Mouse (Mus musculus): ENCODE results near the gene Itpr2. TPM values are rescaled to one million over a fixed set of nuclear protein-coding genes. Genes with fewer than 3 reads are reported as not detected.

Gene Itpr2
- polyA plus RNA-seq, 1 experiment from 2014 or later = 8.0 TPM

- peaks cover 43% of the 10 kb centered on the region for H3K4me1 ChIP-seq
- WGBS = 77% methylated on average over 3 of the region's 3 CpGs
Observed at GRCm38 (mm10) chr6:146114071-146114470, 388.0 kb downstream of the Itpr2 start.

GRCm38 (mm10) chr6:146113085-146113484, 388.9 kb downstream of the Itpr2 start:
- no peaks in the 10 kb centered on the region for H3K27me3 ChIP-seq
- no peak for ATAC-seq (ENCODE audit: low FRiP score)
- H3K4me3 ChIP-seq = no peak overlapping the region
- peaks cover 43% of the 10 kb centered on the region for H3K4me1 ChIP-seq
- no peak overlapping the region for H3K4me2 ChIP-seq (replicated peaks)
- peak overlapping the region; percentile 79; the same call in 1 of the 2 replicates for H3K27ac ChIP-seq
- no peak overlapping the region for H3K9ac ChIP-seq
- 85% methylated on average over 4 of the region's 4 CpGs for WGBS
- H3K36me3 ChIP-seq = no peaks in the 10 kb centered on the region
- no peaks in the 10 kb centered on the region for H3K9me3 ChIP-seq (replicated peaks)

More at GRCm38 (mm10) chr6:146114071-146114470, 388.0 kb downstream of the Itpr2 start:
- Histone ChIP-seq H3K27me3 (no peaks in the 10 kb centered on the region), H3K9me3 (replicated peaks) (no peaks in the 10 kb centered on the region), H3K36me3 (no peaks in the 10 kb centered on the region), H3K27ac (no peak overlapping the region), H3K9ac (no peak overlapping the region), H3K4me2 (replicated peaks) (no peak overlapping the region), H3K4me3 (no peak overlapping the region)
- ATAC-seq (ENCODE audit: low FRiP score) = no peak

- Histone ChIP-seq H3K36me3 (no peaks in the 10 kb centered on the region), H3K27me3 (no peaks in the 10 kb centered on the region), H3K9ac (no peak overlapping the region), H3K4me1 (peaks cover 43% of the 10 kb centered on the region), H3K4me3 (no peak overlapping the region), H3K4me2 (replicated peaks) (no peak overlapping the region), H3K27ac (peak overlapping the region; percentile 79), H3K9me3 (replicated peaks) (no peaks in the 10 kb centered on the region)
- peak; percentile 35 for ATAC-seq (ENCODE audit: low FRiP score)
- WGBS = 37% methylated on average over 7 of the region's 7 CpGs
Observed at GRCm38 (mm10) chr6:146112211-146112610, 389.8 kb downstream of the Itpr2 start.

GRCm38 (mm10) chr6:146111781-146112180, 390.2 kb downstream of the Itpr2 start:
- H3K4me3 ChIP-seq = no peak overlapping the region
- H3K36me3 ChIP-seq = no peaks in the 10 kb centered on the region
- ATAC-seq (ENCODE audit: low FRiP score) = peak; percentile 42; the same call in 1 of the 2 replicates
- H3K27me3 ChIP-seq = no peaks in the 10 kb centered on the region
- WGBS = 42% methylated on average over 6 of the region's 6 CpGs
- H3K4me1 ChIP-seq = peaks cover 43% of the 10 kb centered on the region
- H3K9ac ChIP-seq = no peak overlapping the region
- H3K4me2 ChIP-seq (replicated peaks) = 0 out of 2 replicates have a peak overlapping the region, but pooled peaks have one; percentile 2
- H3K27ac ChIP-seq = peak overlapping the region; percentile 79
- H3K9me3 ChIP-seq (replicated peaks) = no peaks in the 10 kb centered on the region

- H3K9me3 ChIP-seq (replicated peaks) = no peaks in the 10 kb centered on the region
- H3K4me3 ChIP-seq = no peak overlapping the region
- no peaks in the 10 kb centered on the region for H3K36me3 ChIP-seq
- 0 out of 2 replicates have a peak overlapping the region, but pooled peaks have one; percentile 2 for H3K4me2 ChIP-seq (replicated peaks)
- 23% methylated on average over 21 of the region's 21 CpGs for WGBS
- peaks cover 43% of the 10 kb centered on the region for H3K4me1 ChIP-seq
- ATAC-seq (ENCODE audit: low FRiP score) = peak; percentile 82
- H3K27me3 ChIP-seq = no peaks in the 10 kb centered on the region
- no peak overlapping the region for H3K9ac ChIP-seq
- peak overlapping the region; percentile 79 for H3K27ac ChIP-seq
Observed at GRCm38 (mm10) chr6:146110832-146111741, 390.9 kb downstream of the Itpr2 start.

GRCm38 (mm10) chr6:146110425-146110824, 391.6 kb downstream of the Itpr2 start:
- Histone ChIP-seq H3K36me3 (no peaks in the 10 kb centered on the region), H3K9ac (no peak overlapping the region), H3K27ac (peak overlapping the region; percentile 79), H3K9me3 (replicated peaks) (0 out of 2 replicates have a peak, but pooled peaks cover 3% of the 10 kb centered on the region), H3K4me1 (peaks cover 42% of the 10 kb centered on the region), H3K4me3 (no peak overlapping the region), H3K27me3 (no peaks in the 10 kb centered on the region), H3K4me2 (replicated peaks) (no peak overlapping the region)
- ATAC-seq (ENCODE audit: low FRiP score) = no peak
- WGBS = 65% methylated on average over 4 of the region's 4 CpGs

DNA sequence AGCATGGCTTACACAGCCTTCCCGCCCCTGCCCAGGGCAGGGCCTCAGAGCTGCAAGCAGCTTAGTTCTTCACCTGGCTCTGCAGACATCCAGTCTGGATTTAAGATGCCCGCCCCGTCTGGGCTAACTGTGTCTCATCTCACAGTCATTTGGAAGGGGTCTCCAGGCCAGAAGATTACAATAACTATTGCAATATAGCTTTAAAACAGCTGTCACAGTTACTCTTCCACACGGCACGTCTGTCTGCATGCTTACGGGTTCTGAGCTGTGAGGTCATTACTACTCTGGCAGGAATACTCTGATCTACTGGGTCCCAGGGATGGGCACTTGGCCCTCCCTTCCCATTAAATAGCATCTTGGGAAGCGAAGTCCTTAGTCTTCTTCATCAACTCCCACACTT, 393.3 kb downstream of the Itpr2 start:
- H3K27me3 ChIP-seq = no peaks in the 10 kb centered on the region
- ATAC-seq (ENCODE audit: low FRiP score) = no peak
- no peaks in the 10 kb centered on the region for H3K36me3 ChIP-seq
- no peak overlapping the region for H3K4me2 ChIP-seq (replicated peaks)
- no peak overlapping the region for H3K9ac ChIP-seq
- 0 out of 2 replicates have a peak, but pooled peaks cover 4% of the 10 kb centered on the region for H3K9me3 ChIP-seq (replicated peaks)
- peaks cover 28% of the 10 kb centered on the region for H3K4me1 ChIP-seq
- H3K27ac ChIP-seq = no peak overlapping the region
- no peak overlapping the region for H3K4me3 ChIP-seq
- 84% methylated on average over 7 of the region's 7 CpGs for WGBS

- Histone ChIP-seq H3K4me3 (no peak overlapping the region), H3K9ac (no peak overlapping the region), H3K27me3 (no peaks in the 10 kb centered on the region), H3K27ac (no peak overlapping the region), H3K4me1 (peaks cover 18% of the 10 kb centered on the region), H3K4me2 (replicated peaks) (no peak overlapping the region), H3K36me3 (no peaks in the 10 kb centered on the region), H3K9me3 (replicated peaks) (0 out of 2 replicates have a peak, but pooled peaks cover 4% of the 10 kb centered on the region)
- ATAC-seq (ENCODE audit: low FRiP score) = no peak
- 87% methylated on average over 4 of the region's 4 CpGs for WGBS
Observed at GRCm38 (mm10) chr6:146107117-146107832, 394.7 kb downstream of the Itpr2 start.

- no peak for ATAC-seq (ENCODE audit: low FRiP score)
- Histone ChIP-seq H3K9me3 (replicated peaks) (peaks cover 10% of the 10 kb centered on the region; the same call in 1 of the 2 replicates), H3K27me3 (no peaks in the 10 kb centered on the region), H3K9ac (no peak overlapping the region), H3K4me2 (replicated peaks) (no peak overlapping the region), H3K4me1 (peaks cover 15% of the 10 kb centered on the region), H3K27ac (no peak overlapping the region), H3K4me3 (no peak overlapping the region), H3K36me3 (no peaks in the 10 kb centered on the region)
- WGBS = 67% methylated on average over 15 of the region's 15 CpGs
Observed at GRCm38 (mm10) chr6:146083056-146083961, 418.7 kb downstream of the Itpr2 start.

DNA sequence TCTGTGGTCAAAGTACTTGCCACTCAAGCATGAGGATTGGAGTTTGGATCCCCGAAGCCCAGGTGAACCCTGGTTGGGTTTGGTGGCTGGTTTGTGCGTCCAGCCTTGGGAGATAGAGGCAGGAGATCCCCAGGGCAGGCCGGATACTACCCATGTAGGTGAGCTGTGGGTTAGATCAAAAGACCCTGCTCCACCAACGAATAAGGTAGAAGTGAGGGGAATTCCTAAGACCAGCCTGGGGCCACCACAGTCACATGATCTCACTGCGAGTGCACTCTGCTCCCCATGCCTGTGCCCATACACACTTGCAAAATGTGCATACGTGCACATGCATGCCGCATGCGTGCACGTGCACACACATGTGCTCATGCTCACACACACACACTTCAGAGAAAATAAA, 419.5 kb downstream of the Itpr2 start:
- Histone ChIP-seq H3K27ac (no peak overlapping the region), H3K27me3 (no peaks in the 10 kb centered on the region), H3K4me3 (no peak overlapping the region), H3K4me1 (peaks cover 15% of the 10 kb centered on the region), H3K4me2 (replicated peaks) (no peak overlapping the region), H3K9me3 (replicated peaks) (peaks cover 9% of the 10 kb centered on the region; the same call in 1 of the 2 replicates), H3K36me3 (no peaks in the 10 kb centered on the region), H3K9ac (no peak overlapping the region)
- no peak for ATAC-seq (ENCODE audit: low FRiP score)
- 95% methylated on average over 9 of the region's 9 CpGs for WGBS

DNA sequence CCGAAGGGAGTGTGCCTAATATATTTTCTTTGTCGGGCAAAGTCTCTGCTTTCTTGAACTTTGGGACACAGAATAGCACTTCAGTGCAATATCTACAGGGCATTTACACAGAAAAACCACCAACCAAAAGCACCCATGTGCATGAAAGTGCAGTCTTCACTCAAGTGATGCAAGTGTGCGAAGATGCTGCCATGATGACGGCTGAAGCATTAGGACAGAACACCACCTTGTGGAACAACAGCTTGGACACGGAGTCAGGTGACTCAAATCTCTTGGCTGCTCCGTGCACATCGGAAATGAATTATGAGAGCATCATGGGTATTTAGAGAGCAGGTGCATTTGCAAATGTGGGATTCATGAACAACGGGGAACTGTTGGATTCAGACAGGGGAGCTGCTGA, 420.4 kb downstream of the Itpr2 start:
- Histone ChIP-seq H3K27ac (no peak overlapping the region), H3K9ac (no peak overlapping the region), H3K4me3 (no peak overlapping the region), H3K4me1 (peaks cover 15% of the 10 kb centered on the region), H3K36me3 (no peaks in the 10 kb centered on the region), H3K27me3 (no peaks in the 10 kb centered on the region), H3K4me2 (replicated peaks) (no peak overlapping the region), H3K9me3 (replicated peaks) (0 out of 2 replicates have a peak, but pooled peaks cover under 1% of the 10 kb centered on the region)
- ATAC-seq (ENCODE audit: low FRiP score) = no peak
- WGBS = 90% methylated on average over 8 of the region's 8 CpGs

All from hindbrain, embryonic 12.5 days (tissue).